Mouse (Mus musculus) monocyte, adult 2 months (primary cell): ENCODE measurements around the gene Kcna7.
"Not testable (repeated sequence)": the region's sequence is repeated elsewhere in the genome, so short reads cannot be mapped to it uniquely, and the experiment has no call there.

Experiments
- DNase-seq, 2 experiments: peaks; one replicate each; pipeline ENCODE4 v3.0.0; 2022; ENCODE audit warnings: low spot score in 2 of 2, low read depth in 1 of 2

The Kcna7 gene

DNA sequence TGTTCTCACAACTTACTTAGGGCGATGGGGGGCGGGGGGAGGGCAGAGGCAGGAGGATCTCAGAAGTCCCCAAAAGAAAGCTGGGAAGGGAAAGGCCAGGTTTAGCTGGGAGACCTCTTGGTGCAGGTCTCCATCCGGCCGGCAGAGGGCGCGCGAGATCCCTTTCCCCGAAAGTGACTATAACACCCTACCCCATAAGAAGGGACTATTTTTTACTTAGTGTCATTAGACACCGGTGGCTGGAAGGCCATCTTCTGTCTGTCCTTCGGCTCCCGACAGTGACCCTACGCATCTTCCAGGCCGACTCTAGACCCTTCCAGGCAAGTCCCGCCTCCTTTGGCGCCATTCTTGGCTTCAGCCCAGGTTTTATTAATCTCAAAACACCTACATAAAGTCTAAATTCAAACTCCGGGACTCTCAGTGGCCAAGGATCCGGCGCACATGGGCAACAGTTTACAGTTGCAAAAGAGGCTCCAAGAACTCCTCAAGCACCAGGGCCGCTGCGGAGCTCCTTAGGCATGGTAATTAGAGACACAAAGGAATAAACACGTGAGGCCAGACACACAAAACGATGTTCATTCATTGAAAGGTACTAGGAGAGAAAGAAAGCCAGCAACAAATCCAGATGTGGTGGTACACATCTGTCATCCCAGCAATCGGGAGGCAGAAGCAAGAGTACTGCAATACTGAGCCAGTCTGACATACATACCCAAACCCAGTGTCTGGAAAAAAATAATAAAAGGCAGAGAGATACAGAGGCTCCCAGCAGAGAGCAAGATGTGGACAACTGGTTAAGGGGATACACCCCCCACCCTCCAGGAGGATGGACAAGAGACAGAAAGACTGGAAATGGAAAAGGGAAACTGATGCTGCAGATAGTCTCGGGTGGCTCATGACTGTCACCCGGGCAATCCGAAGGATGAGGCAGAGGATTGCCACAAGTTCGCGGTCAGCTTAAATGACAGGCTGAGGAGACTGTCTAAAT lies at the start of gene Kcna7:
Gene Kcna7, plus strand, starts transcription at position 563 of the 985 bp plus-strand sequence.
- DNase-seq, result peak in 1 of 2 experiments; percentile 62

DNA sequence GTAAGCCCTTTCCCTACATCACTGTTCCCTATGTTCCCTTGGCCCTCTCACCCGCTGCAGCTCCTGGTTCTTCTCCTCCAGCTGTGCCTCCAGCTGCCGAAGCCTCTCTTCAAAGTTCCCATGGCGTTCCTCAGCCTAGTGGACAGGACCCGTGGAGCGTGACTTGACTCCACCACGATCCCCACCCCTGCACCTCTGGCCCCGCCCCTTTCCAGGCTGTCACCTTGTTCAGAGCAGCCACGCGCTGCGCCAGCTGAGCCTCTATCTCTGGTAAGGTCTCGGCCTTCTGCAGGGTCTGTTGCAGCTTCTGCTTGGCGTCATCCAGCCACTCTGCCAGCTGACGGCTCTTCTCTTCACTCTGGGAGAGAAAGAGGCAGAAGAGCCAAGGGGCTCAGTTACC lies 49.4 kb upstream of the Kcna7 start:
- no peak for DNase-seq

DNA sequence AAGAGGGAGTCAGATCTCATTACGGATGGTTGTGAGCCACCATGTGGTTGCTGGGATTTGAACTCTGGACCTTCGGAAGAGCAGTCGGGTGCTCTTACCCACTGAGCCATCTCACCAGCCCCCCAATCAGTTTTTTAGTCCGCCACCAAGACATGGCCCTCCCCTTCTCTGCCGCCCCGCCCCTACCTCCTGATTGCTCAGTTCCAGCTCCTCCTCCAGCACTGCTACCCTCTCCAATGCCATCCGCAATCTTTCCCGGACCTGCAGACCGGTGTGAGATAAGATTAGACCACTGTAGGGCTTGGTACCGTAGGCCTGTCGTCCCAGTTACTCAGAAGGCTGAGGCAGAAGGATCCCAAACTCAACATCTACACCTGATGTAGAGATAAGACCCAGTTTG lies 46.4 kb upstream of the Kcna7 start:
- DNase-seq, result not testable (repeated sequence)

DNA sequence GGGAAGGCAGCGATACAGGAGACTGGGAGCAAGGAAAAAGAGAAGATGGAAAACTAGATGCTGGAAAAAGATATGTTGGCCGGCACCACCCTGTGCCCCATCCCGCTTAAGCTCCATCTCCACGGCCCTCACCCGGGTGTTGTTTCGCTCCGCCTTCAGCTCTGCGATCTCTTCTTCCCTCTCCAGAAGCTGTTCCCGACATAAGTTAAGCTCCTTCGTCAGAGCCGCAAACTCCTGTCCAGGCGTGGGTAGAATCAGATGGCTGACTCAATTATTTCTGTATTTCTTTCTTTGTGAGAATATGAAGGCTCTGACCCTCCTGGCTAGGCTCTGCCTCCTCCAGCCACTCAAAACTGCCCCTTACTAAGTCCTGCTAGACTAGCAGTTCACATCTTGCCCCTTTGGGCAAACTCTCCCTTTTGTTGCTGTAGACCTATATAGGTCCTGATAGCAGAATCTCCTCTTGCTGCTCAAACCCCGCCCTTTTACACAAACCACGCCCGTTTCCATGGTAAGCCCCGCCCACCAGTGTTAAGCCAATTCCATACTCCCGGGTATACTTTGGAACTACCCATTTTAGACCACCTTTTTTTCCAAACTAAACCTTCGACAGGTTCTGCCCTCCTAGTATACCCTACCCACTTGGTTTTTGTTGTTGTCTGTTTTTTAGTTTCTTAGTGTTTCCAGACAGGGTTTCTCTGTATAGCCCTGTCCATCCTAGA lies 44.9 kb upstream of the Kcna7 start:
- DNase-seq, result no peak

DNA sequence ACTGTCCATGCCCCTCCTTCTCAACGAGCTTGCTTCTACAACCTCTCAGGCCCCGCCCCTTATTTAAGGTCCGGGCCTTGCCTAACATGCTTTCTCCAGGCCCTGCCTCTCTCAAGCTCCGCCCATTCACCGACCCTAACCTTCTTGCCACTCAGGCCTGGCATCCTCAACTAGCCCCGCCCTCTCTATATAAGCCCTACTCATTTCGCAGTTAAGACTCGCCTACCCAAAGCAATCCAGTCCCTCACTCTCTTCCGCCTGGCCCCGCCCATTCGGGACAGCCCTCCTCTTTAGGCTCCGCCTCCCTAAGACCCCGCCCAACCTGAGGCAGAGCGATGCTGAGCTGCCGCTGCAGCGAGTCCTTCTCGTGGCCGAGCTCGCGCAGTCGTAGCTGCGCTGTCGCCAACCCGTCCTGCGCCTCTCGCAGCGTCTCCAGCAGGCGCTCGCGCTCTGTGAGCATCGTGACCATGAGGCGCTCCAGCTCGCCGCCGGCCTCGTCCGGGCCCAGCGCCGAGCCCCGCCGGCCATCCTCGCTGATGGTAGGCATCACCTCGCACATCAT lies 44.1 kb upstream of the Kcna7 start:
- DNase-seq, result peak; percentile 50 to 63

DNA sequence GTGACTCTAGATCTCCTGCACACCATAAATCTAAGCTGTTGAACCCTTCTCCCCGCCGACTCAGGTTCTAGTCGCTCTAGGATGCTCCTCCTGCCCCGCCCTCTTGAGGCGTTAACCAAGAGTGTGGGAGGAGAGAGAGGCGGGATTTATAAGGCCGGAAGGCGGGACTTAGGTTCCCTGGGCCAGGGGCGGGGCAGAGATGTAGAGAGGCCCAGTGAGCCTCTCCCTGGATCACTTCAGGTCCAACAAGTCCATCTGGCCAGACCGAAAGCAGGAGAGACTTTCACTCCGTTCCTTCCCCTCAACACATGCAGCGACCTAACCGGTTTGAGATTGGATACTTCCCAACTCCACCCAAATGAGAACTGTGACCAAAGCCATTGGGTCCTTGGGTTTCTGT lies 42.7 kb upstream of the Kcna7 start:
- DNase-seq, result no peak

DNA sequence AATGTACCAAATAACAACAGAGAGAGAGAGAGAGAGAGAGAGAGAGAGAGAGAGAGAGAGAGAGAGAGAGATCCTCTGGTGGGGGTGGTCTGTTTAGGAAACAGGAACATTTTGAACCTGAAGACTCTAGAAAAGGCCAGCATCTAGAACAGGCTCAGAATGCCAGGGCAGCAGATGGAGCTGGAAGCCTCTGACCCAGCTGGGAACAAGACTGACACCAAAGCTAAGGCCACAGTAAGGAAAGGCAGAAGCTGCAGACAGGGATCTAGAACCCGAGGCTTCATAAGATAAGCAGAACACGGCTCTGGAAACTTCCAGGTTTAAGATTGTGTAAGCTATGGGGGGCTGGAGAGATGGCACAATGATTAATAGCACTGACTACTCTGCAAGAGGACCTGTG lies 41.5 kb upstream of the Kcna7 start:
- DNase-seq, result no peak

DNA sequence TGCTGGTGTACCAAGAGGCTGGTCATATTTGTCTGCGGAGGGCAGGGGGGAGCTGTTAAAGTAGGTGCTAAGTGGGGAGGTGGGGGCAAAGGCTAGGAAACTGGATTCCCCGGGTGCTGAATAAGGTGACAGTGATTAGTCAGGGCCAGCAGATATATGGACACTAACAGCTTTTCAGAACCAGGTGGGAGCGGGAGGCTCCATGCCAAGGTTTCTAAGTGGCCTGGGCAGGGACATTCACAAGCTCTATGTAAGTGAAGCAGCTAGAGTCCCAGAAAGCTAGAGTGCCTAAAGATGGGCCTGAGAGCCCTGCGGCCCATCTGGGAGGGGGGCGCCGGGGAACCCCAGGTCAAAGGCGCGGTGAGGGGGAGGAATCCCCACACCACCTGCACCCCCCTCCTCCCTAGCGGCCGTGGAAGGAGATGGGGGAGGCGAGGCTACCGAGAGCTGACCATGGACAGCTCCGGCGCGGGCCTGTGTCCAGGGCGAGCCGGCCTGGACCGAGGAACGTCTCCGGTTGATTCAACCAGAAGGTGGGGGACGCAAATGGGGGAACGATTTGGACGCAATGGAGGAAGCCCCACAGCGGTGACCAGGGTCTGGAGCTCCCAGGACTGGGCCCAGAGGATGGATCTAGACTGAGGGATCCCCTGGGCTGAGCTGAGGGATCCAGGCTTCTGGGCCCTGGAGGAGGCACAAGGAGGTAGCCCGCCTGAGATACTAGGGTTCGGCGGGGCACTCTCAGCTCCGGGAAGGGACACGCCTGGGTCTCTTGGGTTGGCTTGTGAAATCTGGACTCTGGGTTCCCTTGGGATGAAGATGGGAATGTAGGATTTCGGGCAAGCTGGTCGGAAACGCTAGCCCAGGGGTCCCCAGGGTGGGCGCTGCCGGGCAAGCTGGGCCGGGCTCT lies 39.5 kb upstream of the Kcna7 start:
- DNase-seq, result no peak

DNA sequence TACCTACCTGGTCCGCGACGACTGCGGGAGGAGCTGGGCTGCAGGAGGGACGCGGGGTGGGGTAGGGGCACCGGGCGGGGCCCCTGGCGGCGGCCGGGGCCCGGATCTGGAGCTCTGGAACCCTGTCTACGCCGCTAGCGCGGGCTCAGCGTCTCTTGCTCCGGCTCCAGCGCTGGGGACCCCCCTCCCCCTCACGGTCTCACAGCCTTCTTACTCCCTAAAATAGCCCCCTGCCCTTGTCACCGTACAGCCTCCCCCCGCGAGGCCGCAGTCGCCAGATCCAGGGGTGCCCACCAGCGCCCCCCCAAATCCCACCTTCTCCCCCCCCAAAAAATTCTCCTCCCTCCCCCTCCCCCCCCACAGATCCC lies 38.8 kb upstream of the Kcna7 start, which contains the start of gene Ppfia3:
Gene Ppfia3, minus strand, starts transcription at position 368 of the 368 bp plus-strand sequence.
- DNase-seq, result no peak

DNA sequence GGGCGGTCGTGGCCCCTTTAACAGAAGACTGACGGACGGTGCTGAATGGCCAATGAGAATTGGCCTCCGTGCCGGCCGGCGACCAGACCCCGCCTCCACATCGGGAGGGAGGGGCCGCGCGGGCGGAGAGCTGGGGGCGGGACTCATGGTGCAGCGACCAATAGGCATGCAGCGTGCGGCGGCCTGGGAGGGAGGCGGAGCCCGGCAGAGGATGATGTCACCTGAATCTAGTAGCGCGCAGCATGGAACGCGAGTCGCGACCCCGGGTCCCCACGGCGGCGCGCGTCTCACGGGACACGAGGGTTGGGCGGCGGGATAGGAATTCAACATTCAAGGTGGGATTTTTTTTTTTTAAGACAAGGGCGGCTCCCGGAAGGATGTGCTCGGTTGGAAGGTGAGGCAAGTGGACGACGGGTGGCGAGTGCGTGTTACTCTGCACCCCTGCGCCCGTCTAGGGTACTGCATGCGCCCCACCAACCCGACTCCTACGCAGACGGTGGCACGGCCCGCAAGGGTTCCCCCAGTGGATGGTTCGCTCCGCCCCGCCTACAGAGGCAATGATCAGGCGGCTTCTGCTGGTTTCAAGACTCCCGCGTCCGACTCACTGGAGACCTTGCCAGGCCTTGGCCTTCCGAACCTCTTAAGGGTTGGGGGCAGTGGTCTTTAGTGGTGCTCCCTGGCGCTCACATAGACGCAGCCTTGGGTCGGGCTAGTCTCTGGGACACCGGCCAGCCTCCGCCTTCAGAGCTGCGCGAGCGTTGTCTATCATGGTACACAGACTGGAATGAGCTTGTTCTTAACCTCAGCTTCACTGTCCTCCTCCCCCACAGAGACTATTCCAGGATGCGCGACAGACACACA lies 38.2 kb upstream of the Kcna7 start:
- peak; percentile 95 to 97 for DNase-seq

DNA sequence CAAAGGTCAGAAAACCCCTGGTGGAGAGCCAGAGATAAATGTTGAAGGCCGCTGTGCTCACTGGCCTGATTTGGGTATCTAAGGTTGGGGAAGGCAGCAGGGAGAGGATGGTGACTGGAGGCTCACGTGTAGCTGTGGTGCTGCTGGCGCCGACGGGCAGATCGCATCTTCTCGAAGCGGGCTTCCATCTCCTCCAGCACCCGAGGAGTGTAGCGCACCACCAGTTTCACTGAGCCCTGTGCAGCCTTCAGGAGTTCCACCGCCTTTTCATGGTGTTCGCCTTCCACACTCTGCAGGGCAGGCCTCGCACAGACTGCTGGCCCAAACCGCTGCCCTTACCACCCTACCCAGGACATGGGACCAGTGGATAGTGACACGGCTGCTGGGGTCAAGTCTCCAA lies 37.3 kb upstream of the Kcna7 start:
- DNase-seq, result no peak

DNA sequence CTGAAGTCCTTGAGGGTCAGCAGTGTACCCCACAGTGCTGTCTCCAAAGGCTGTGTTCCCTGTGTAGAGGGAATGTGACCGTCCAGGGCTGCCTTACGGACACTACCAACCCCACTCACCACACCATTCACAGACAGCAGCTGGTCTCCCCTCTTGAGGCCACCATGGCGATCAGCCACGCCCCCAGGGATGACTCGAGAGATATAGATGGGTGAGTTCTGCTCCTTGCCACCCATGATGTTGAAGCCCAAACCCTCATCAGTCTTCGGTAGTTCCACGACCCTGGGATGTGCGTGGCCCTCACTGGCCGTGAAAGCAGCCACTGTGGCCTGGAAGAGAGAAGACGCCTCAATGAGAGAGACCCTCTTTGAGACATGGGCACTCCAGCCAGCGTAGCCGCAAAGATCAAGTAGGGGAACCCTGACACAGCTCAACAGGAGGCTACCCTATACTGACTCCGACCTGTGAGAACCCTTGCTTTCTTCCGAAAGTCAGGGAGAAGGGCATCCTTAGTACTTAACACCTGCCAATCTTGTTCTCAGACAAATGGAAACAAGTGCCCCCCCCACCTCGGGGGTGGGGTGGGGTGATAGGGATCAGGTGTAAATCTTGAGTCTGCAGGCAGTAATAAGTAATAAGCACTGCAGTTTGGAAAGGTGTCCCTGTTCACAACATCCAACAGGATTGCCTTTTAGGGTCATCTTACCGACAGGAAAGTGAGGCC lies 36.3 kb upstream of the Kcna7 start:
- DNase-seq, result no peak

DNA sequence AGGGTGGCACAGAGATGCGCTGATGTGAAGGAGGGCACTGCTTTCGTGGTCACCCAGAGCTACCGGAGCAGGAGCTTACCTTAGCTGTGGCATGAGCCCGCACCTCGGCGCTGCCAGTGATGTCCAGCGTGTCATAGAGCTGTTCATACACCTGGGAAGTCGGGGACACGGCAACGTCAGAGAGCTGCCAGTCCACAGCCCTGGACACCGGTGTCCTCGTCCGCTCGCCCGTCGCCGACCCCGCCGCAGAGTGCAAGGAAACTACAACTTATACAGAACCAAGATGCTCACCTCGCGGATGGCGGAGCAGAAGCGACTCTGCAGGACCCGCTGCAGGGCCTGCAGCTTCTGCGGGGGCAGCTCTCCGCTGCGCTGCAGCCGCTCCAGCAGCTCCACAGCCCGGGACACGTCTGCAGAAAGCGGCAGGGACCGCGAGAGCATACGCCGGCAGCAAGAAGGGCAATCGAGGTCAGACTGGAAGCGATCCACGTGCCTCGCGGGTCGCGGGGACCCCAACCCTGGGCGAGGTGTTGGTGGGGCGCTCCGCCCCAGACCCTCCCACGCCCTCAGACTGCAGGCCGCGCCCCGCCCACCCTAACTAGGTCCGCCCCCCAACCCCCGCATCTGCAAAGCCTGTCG lies 35.5 kb upstream of the Kcna7 start:
- DNase-seq, result no peak

DNA sequence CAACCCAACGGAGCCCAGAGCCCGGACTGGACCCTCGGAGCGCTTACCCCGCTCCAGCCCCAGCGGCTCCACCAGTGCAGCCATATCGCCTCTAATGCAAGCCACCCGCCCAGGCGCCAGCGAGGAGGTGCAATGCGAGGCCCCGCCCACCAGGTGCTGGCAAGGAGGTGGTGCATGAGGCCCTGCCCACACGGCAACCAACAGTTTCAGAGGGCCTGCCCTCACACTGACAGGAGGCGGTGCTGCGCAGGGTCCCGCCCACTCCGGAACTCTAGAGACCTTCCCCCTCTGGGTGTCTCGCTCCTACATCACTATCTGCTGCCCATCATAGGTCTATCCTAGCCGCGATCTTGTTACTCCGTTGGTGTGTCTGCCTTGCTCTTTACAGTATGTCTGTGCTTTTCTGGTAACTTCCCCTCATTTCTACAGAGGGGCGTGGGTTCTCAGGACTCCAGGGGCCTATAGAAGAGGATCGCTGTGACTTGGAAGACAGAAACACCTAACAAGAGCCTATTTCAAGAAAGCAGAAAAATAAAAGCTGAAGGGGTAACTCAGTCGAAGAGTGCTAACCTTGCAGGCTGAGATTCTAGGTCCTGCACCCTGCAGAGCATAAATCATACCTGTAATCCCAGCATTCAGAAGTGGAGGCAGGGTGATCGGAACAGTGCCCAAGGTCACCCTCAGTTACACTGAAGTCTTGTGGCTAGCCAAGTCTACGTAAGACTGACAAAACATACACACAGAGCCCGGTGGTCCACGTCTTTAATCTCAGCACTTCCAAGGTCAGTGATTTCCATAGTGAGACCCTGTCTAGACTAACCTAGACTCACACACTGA lies 34.8 kb upstream of the Kcna7 start, which contains the start of gene Lin7b:
Gene Lin7b, minus strand, starts transcription at position 109 of the 837 bp plus-strand sequence.
- DNase-seq, result peak; percentile 42 to 55

DNA sequence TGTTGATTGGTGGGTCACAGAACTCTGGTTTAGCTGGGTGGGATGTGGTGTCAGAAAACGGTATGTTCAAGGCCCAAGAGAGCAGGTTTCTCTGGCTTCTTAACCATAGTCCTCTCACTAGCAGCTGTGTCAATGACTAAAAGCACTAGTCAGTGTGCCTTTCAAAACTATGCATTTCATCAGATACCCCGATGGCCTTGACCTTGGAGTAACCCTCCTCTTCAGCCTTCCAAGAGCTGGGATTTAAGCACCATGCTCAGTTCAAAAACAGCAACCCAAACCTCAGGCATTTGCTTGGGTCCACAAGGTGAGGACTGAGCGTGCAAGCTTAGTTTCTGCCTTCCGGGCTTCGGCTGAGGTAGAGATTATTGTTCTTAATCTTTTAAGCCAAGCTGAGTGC lies 33.1 kb upstream of the Kcna7 start:
- no peak for DNase-seq

DNA sequence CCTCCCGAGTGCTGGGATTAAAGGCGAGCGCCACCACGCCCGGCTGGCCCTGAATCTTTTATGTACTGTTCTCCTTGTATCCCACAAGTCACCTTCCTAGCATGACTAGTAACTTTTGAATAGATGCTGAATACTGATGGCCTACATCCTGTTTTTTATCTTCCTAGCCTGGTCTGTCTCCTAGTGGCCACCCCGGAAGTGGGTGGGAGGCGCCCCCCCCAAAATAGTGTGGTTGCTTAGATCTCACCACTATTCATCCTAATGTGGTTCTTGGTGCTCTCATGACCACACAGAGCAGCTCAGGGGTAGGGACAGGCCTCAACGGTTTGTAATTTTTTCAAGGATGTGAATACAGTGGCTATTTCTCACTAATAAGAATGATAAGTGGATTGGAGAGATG lies 30.8 kb upstream of the Kcna7 start:
- no peak for DNase-seq

DNA sequence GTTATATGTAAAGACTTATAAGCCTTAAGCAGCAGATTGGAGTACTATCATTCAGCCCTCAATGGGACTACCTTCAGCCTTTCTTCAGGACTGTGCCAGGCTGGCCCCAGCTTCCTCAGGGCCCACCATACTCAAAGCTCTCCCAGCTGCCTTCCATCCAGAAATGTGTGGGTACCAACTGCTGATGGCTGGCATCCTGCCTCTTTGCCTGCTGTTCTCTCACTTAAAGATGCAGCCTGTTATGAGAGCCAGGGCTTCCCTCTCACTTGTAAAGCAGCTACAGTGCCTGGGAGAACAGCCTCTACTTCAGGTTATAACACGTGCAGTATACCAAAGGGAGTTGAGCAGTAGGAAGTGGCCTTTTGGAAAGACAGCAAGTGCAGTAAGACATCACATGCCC lies 29.4 kb upstream of the Kcna7 start:
- DNase-seq, result no peak

DNA sequence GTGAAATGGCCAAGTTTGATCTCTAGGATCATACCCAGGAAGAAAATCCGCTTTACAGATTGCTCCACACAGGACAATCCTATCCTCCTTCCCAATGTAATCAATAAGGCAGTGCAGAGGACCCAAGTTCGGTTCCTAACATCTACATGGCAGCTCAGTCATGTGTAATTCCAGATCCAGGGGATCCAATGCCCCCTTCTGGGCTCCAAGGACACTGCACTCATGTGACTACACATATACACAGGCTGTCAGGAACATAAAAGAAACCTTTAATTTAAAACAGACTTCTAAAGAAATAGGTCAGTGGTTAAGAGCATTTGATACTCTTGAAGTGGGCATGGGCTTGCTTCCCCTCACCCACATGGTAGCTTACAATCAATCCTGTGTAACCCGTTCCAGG lies 19.4 kb upstream of the Kcna7 start:
- DNase-seq, result no peak
